Comparison of ENCODE assay signal across 28 mouse cellular contexts in genomic region chr4:106121306-106121705, GRCm38 (mm10).
"Had no signal": no experiment of that assay in that cellular context is flagged by ENCODE, and none has a peak within 500 bp of the region (broad histone marks: within the 10 kb centered on the region; RNA-seq: fewer than 3 reads in every experiment).

No protein-coding gene starts in this region.

- H3K4me1 ChIP-seq: embryonic facial prominence, embryonic 12.5 days; embryonic facial prominence, embryonic 15.5 days; forebrain, embryonic 12.5 days; forebrain, embryonic 13.5 days; forebrain, embryonic 15.5 days had no signal

- H3K9ac ChIP-seq: embryonic facial prominence, embryonic 12.5 days; embryonic facial prominence, embryonic 13.5 days; embryonic facial prominence, embryonic 15.5 days; forebrain, embryonic 12.5 days; forebrain, embryonic 13.5 days; forebrain, embryonic 15.5 days; forebrain, postnatal 0 days had no signal

- H3K4me2 ChIP-seq: embryonic facial prominence, embryonic 12.5 days; embryonic facial prominence, embryonic 13.5 days; embryonic facial prominence, embryonic 15.5 days; forebrain, embryonic 12.5 days; forebrain, embryonic 13.5 days; forebrain, embryonic 15.5 days had no signal

- H3K4me3 ChIP-seq: embryonic facial prominence, embryonic 10.5 days; embryonic facial prominence, embryonic 12.5 days; embryonic facial prominence, embryonic 13.5 days; embryonic facial prominence, embryonic 15.5 days; erythroblast, embryonic 14.5 days; forebrain, embryonic 10.5 days; forebrain, embryonic 12.5 days; forebrain, embryonic 13.5 days; forebrain, embryonic 15.5 days; gastrocnemius, adult 2 months; heart, adult 2 months had no signal

- DNase-seq: cerebellum, adult 18-20 months; cerebellum, adult 2 months; cerebellum, adult 8-10 months; cerebellum, adult 9-10 months; cerebellum, adult 9-11 months; cerebellum, postnatal 10 days; cerebellum, postnatal 14 days; cerebellum, postnatal 25 days; cerebellum, postnatal 36 days; embryo, embryonic 11 days; forebrain, postnatal 0 days; gastrocnemius, adult 2 months; gastrocnemius, postnatal 10 days; gastrocnemius, postnatal 14 days; gastrocnemius, postnatal 25 days; gastrocnemius, postnatal 36 days; heart, adult 2 months had no signal

- H3K9me3 ChIP-seq: embryonic facial prominence, embryonic 10.5 days; embryonic facial prominence, embryonic 12.5 days; embryonic facial prominence, embryonic 13.5 days; embryonic facial prominence, embryonic 15.5 days; forebrain, embryonic 10.5 days; forebrain, embryonic 12.5 days; forebrain, embryonic 13.5 days; forebrain, embryonic 15.5 days had no signal

- H3K27ac ChIP-seq: embryonic facial prominence, embryonic 10.5 days; embryonic facial prominence, embryonic 12.5 days; embryonic facial prominence, embryonic 13.5 days; embryonic facial prominence, embryonic 15.5 days; forebrain, embryonic 10.5 days; forebrain, embryonic 12.5 days; forebrain, embryonic 13.5 days; forebrain, embryonic 15.5 days; gastrocnemius, adult 2 months; heart, adult 2 months had no signal

- H3K27me3 ChIP-seq: embryonic facial prominence, embryonic 12.5 days; embryonic facial prominence, embryonic 13.5 days; embryonic facial prominence, embryonic 15.5 days; forebrain, embryonic 12.5 days; forebrain, embryonic 13.5 days; forebrain, embryonic 15.5 days had no signal

- H3K36me3 ChIP-seq: embryonic facial prominence, embryonic 10.5 days; embryonic facial prominence, embryonic 12.5 days; embryonic facial prominence, embryonic 13.5 days; embryonic facial prominence, embryonic 15.5 days; forebrain, embryonic 10.5 days; forebrain, embryonic 12.5 days; forebrain, embryonic 15.5 days had no signal

- ATAC-seq: forebrain, embryonic 13.5 days; forebrain, embryonic 14.5 days; forebrain, embryonic 15.5 days; forebrain, embryonic 16.5 days; forebrain, postnatal 0 days had no signal
